Mouse (Mus musculus) stomach, postnatal 0 days (tissue): ENCODE data around the gene Gata5.

Experiments used
- CTCF ChIP-seq: IDR thresholded peaks from 2 replicates; pipeline ENCODE4 v1.5.1; 2016; ENCODE audit warnings: antibody characterized with exemption, low read depth, mild to moderate bottlenecking, moderate library complexity
- EP300 ChIP-seq: optimal IDR thresholded peaks from 2 replicates; pipeline ENCODE3; 2016; ENCODE audit warnings: antibody characterized with exemption

DNA sequence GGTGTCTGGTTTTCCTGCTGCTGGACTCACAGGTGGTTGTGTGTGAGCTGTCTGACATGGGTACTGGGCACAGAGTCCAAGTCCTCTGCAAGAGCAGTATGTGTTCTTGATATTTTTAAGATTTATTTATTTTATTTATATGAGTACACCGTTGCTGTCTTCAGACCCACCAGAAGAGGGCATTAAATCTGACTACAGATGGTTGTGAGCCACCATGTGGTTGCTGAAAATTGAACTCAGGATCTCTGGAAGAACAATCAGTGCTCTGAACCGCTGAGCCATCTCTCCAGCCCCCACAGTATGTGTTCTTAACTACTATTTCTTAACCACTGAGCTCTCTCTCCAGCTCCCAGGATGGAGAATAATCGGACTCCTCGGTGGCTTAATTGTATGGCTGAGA lies 32.3 kb downstream of the Gata5 start:
- TF ChIP-seq EP300 (no peak), CTCF (peak; percentile 18; the same call in 1 of the 2 replicates)
